Mouse (Mus musculus) cerebellum, adult 2 months (tissue): ENCODE measurements around the gene Lin7a.

Experiments
- CTCF ChIP-seq: fragments of 200-500 bp; IDR thresholded peaks from 2 replicates; pipeline ENCODE4 v1.5.1; 2011; ENCODE audit warnings: low read depth, mild to moderate bottlenecking, control low read depth, low read length, moderate library complexity, borderline replicate concordance; ENCODE audit not compliant: insufficient read depth
- POLR2A ChIP-seq: fragments of 200-500 bp; IDR thresholded peaks from 2 replicates; pipeline ENCODE4 v1.6.1; 2011; ENCODE audit warnings: low read length, control low read depth, borderline replicate concordance; ENCODE audit not compliant: insufficient read depth

GRCm38 (mm10) chr10:107252503-107252815 lies 19.0 kb upstream of the Lin7a start:
- TF ChIP-seq CTCF (no peak), POLR2A (no peak)
